Mouse (Mus musculus): ENCODE measurements around the gene Lyar.

DNA sequence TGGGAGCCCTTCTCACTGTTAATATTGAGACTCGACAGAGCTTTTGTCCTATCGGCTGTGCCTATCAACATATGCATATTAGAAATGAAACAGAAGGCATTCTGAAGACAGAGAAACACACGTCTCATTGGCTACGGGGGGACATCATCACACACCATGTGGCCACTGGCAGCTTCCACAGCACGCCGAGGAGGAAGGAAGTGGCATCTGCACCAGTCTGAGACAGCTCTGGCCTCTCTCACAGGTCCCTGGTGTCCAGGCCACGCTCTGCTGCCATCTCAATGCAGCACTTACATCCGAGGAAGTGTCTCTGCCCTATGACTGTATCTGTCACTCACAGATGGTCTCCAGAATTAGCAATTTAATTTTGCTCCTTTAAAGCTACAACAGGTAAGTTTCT is 8.6 kb upstream of the Lyar start:
- no peak for TF ChIP-seq EP300 (IDR thresholded peaks at IDR 0.05; ENCODE audit: insufficient read depth, low read depth, low read length)
- no peak for TF ChIP-seq POLR2A (IDR thresholded peaks at IDR 0.05; ENCODE audit: insufficient read depth, low read depth, low read length)
